Mouse (Mus musculus): ENCODE measurements around the gene Il22ra1. TPM values are rescaled to one million over a fixed set of nuclear protein-coding genes. Genes with fewer than 3 reads are reported as not detected.

The Il22ra1 gene
- polyA plus RNA-seq, 1 experiment from 2014 or later = 0.04 TPM

- no peak overlapping the region for H3K9ac ChIP-seq (ENCODE audit: low read depth, low read length)
- TF ChIP-seq CTCF (IDR thresholded peaks at IDR 0.05; ENCODE audit: low read depth) = no peak
- H3K4me1 ChIP-seq (replicated peaks; ENCODE audit: insufficient read depth, low read length) = 0 out of 2 replicates have a peak, but pooled peaks cover 8% of the 10 kb centered on the region
- ATAC-seq (replicated peaks; ENCODE audit: low FRiP score, low read depth) (no peak), DNase-seq (ENCODE audit: low spot score) (no peak)
- WGBS = 39% methylated on average over 7 of the region's 7 CpGs
- no peaks in the 10 kb centered on the region for H3K27me3 ChIP-seq (ENCODE audit: insufficient read depth, low read length)
- no peak overlapping the region for H3K4me2 ChIP-seq (ENCODE audit: low read length)
- no peak overlapping the region for H3K4me3 ChIP-seq (replicated peaks; ENCODE audit: low read depth, low read length)
- no peaks in the 10 kb centered on the region for H3K9me3 ChIP-seq (replicated peaks; ENCODE audit: low read length)
- no peaks in the 10 kb centered on the region for H3K36me3 ChIP-seq (ENCODE audit: insufficient read depth, low read length)
- H3K27ac ChIP-seq = no peak overlapping the region; the same call in 1 of the 2 replicates
These were observed 33.6 kb downstream of the Il22ra1 start for GRCm38 (mm10) chr4:135761569-135761968.

GRCm38 (mm10) chr4:135762251-135762906 lies 34.4 kb downstream of the Il22ra1 start:
- peak overlapping the region; percentile 51 for H3K4me2 ChIP-seq (ENCODE audit: low read length)
- DNase-seq (ENCODE audit: low spot score) (peak; percentile 90), ATAC-seq (replicated peaks; ENCODE audit: low FRiP score, low read depth) (peak; percentile 89)
- no peak for TF ChIP-seq CTCF (IDR thresholded peaks at IDR 0.05; ENCODE audit: low read depth)
- 0 out of 2 replicates have a peak, but pooled peaks cover 8% of the 10 kb centered on the region for H3K4me1 ChIP-seq (replicated peaks; ENCODE audit: insufficient read depth, low read length)
- WGBS = 7% methylated on average over 19 of the region's 19 CpGs
- no peak overlapping the region for H3K9ac ChIP-seq (ENCODE audit: low read depth, low read length)
- no peaks in the 10 kb centered on the region for H3K27me3 ChIP-seq (ENCODE audit: insufficient read depth, low read length)
- no peaks in the 10 kb centered on the region for H3K9me3 ChIP-seq (replicated peaks; ENCODE audit: low read length)
- no peak overlapping the region for H3K27ac ChIP-seq
- H3K36me3 ChIP-seq (ENCODE audit: insufficient read depth, low read length) = no peaks in the 10 kb centered on the region
- peak overlapping the region; percentile 16 for H3K4me3 ChIP-seq (replicated peaks; ENCODE audit: low read depth, low read length)

DNA sequence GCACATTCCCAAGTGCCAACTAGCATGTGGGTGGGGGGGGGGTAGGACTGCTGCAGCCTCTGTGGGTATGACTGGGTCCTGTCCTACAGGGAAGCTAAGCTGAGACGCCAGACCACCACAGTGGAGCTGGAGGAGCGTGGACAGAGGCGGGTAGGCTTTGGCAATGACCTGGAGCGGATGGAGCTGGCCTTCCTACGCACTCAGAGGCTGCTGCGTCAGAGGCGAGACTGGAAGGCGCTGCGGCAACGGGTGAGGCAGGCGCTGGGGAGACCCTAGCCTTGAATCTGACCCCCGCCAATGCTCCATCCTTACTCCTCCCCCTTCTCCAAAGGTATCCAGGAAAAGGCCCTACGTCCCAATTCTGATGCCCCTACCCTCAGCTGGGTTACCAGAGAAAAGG lies 36.7 kb downstream of the Il22ra1 start:
- no peak for ATAC-seq (replicated peaks; ENCODE audit: low FRiP score, low read depth)
- DNase-seq (ENCODE audit: low spot score) = no peak
- Histone ChIP-seq H3K4me3 (replicated peaks; ENCODE audit: low read depth, low read length) (no peak overlapping the region), H3K4me2 (ENCODE audit: low read length) (no peak overlapping the region), H3K27me3 (ENCODE audit: insufficient read depth, low read length) (no peaks in the 10 kb centered on the region), H3K4me1 (replicated peaks; ENCODE audit: insufficient read depth, low read length) (0 out of 2 replicates have a peak, but pooled peaks cover 8% of the 10 kb centered on the region), H3K9ac (ENCODE audit: low read depth, low read length) (no peak overlapping the region), H3K9me3 (replicated peaks; ENCODE audit: low read length) (no peaks in the 10 kb centered on the region), H3K36me3 (ENCODE audit: insufficient read depth, low read length) (no peaks in the 10 kb centered on the region), H3K27ac (no peak overlapping the region)
- 87% methylated on average over 13 of the region's 13 CpGs for WGBS
- no peak for TF ChIP-seq CTCF (IDR thresholded peaks at IDR 0.05; ENCODE audit: low read depth)

DNA sequence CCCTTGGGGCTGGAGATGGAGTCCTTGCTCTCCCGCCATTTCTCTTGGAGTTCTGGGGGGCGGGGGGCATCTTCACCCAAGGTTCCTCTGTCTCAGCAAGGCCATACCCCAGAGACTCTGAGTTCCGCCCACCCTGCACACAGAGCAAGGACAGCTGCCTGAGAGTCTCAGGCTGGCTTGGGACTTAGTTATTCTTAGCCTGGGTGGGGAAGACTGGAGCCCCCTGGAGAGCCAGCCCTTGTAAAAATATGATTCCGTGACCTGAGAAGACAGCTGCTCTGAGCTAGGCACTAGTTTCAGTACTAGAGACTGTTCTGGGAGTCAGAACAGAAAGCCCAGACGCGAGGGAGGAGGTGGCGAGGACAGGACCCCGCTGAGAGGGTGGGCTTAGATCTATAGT lies 37.7 kb downstream of the Il22ra1 start:
- H3K4me2 ChIP-seq (ENCODE audit: low read length) = no peak overlapping the region
- WGBS = 80% methylated on average over 8 of the region's 8 CpGs
- no peak overlapping the region for H3K4me3 ChIP-seq (replicated peaks; ENCODE audit: low read depth, low read length)
- ATAC-seq (replicated peaks; ENCODE audit: low FRiP score, low read depth) = no peak
- DNase-seq (ENCODE audit: low spot score) = no peak
- no peak overlapping the region for H3K27ac ChIP-seq
- H3K9me3 ChIP-seq (replicated peaks; ENCODE audit: low read length) = no peaks in the 10 kb centered on the region
- no peak overlapping the region for H3K9ac ChIP-seq (ENCODE audit: low read depth, low read length)
- no peaks in the 10 kb centered on the region for H3K36me3 ChIP-seq (ENCODE audit: insufficient read depth, low read length)
- no peaks in the 10 kb centered on the region for H3K27me3 ChIP-seq (ENCODE audit: insufficient read depth, low read length)
- TF ChIP-seq CTCF (IDR thresholded peaks at IDR 0.05; ENCODE audit: low read depth) = no peak
- 0 out of 2 replicates have a peak, but pooled peaks cover 8% of the 10 kb centered on the region for H3K4me1 ChIP-seq (replicated peaks; ENCODE audit: insufficient read depth, low read length)

GRCm38 (mm10) chr4:135766976-135767375 lies 39.0 kb downstream of the Il22ra1 start:
- 62% methylated on average over 3 of the region's 3 CpGs for WGBS
- no peak overlapping the region for H3K4me3 ChIP-seq (replicated peaks; ENCODE audit: low read depth, low read length)
- no peak overlapping the region for H3K27ac ChIP-seq
- ATAC-seq (replicated peaks; ENCODE audit: low FRiP score, low read depth) = no peak
- no peak overlapping the region for H3K9ac ChIP-seq (ENCODE audit: low read depth, low read length)
- no peak for TF ChIP-seq CTCF (IDR thresholded peaks at IDR 0.05; ENCODE audit: low read depth)
- no peaks in the 10 kb centered on the region for H3K36me3 ChIP-seq (ENCODE audit: insufficient read depth, low read length)
- H3K4me1 ChIP-seq (replicated peaks; ENCODE audit: insufficient read depth, low read length) = 0 out of 2 replicates have a peak, but pooled peaks cover under 1% of the 10 kb centered on the region
- no peaks in the 10 kb centered on the region for H3K27me3 ChIP-seq (ENCODE audit: insufficient read depth, low read length)
- H3K4me2 ChIP-seq (ENCODE audit: low read length) = no peak overlapping the region
- no peak for DNase-seq (ENCODE audit: low spot score)
- H3K9me3 ChIP-seq (replicated peaks; ENCODE audit: low read length) = no peaks in the 10 kb centered on the region

DNA sequence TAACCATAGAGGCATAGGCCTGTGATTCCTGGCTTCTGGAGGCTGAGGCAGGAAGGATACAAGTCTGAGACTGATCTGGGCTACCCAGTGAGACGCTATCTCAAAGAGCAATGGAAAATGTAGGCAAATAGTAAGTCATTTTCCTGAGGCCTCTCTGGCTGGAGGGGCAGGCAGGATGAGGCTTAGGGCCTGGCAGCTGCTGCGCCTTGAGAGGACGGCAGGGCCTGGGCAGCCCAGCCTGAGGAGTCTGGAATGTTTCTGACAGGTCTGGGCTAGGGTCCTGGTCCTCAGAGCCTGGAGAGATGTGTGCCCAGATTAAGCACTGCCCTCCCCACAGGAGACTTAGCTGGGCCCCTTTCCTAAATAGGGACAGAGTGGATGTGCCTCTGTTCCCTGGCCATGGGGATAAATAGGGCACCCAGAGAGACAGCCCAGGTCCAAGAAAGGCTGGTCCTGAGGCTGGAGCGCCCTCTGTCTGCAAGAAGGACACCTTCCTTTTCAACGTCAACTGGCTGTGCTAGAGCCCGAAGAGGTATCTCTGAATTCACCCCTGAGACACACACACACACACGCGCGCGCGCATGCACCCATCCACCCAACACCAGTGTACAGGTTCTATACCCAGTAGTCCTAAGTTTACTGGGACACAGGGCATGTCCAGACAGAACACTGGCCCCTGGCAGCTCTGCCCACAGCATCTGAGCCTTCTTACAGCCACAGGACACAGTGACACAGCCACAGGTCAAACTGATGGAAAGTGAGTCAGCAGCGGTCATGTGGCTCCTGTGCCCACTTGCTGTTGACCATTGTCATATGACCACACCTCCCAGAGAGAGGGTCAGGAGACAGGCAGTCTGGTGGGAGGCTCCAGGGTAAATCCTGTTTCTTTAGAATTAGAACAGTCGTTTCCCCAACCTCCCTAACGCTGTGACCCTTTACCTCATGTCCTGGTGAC lies 40.9 kb downstream of the Il22ra1 start:
- H3K36me3 ChIP-seq (ENCODE audit: insufficient read depth, low read length) = no peaks in the 10 kb centered on the region
- WGBS = 55% methylated on average over 14 of the region's 14 CpGs
- H3K9ac ChIP-seq (ENCODE audit: low read depth, low read length) = no peak overlapping the region
- no peak; the same call in 1 of the 2 replicates for ATAC-seq (replicated peaks; ENCODE audit: low FRiP score, low read depth)
- no peak overlapping the region for H3K4me2 ChIP-seq (ENCODE audit: low read length)
- no peaks in the 10 kb centered on the region for H3K9me3 ChIP-seq (replicated peaks; ENCODE audit: low read length)
- H3K4me3 ChIP-seq (replicated peaks; ENCODE audit: low read depth, low read length) = no peak overlapping the region
- H3K27me3 ChIP-seq (ENCODE audit: insufficient read depth, low read length) = no peaks in the 10 kb centered on the region
- peak; percentile 74 for TF ChIP-seq CTCF (IDR thresholded peaks at IDR 0.05; ENCODE audit: low read depth)
- no peaks in the 10 kb centered on the region for H3K4me1 ChIP-seq (replicated peaks; ENCODE audit: insufficient read depth, low read length)
- DNase-seq (ENCODE audit: low spot score) = peak; percentile 70
- no peak overlapping the region for H3K27ac ChIP-seq
